Mouse (Mus musculus) fibroblast of lung, adult 2 months (primary cell): ENCODE data around the gene Ndrg3.
"Not testable (repeated sequence)": the region's sequence is repeated elsewhere in the genome, so short reads cannot be mapped to it uniquely, and the experiment has no call there.

Experiments used
- DNase-seq: peaks from one replicate; pipeline ENCODE4 v3.0.0-alpha.2; 2011; ENCODE audit warnings: low read depth

The Ndrg3 gene

GRCm38 (mm10) chr2:156935005-156935404, 56.9 kb downstream of the Ndrg3 start:
- no peak for DNase-seq

GRCm38 (mm10) chr2:156933426-156933825, 58.4 kb downstream of the Ndrg3 start:
- no peak for DNase-seq

GRCm38 (mm10) chr2:156931421-156931820, 60.4 kb downstream of the Ndrg3 start:
- DNase-seq = no peak

- DNase-seq = no peak
These were observed 61.3 kb downstream of the Ndrg3 start for GRCm38 (mm10) chr2:156930549-156930948.

GRCm38 (mm10) chr2:156929519-156930120, 62.2 kb downstream of the Ndrg3 start:
- no peak for DNase-seq

- DNase-seq = no peak
These were observed 63.2 kb downstream of the Ndrg3 start for GRCm38 (mm10) chr2:156928606-156929005.

- no peak for DNase-seq
These were observed 64.2 kb downstream of the Ndrg3 start for GRCm38 (mm10) chr2:156927663-156928062.

GRCm38 (mm10) chr2:156925611-156926010, 66.2 kb downstream of the Ndrg3 start:
- not testable (repeated sequence) for DNase-seq

GRCm38 (mm10) chr2:156925075-156925474, 66.8 kb downstream of the Ndrg3 start:
- not testable (repeated sequence) for DNase-seq

- DNase-seq = no peak
These were observed 67.5 kb downstream of the Ndrg3 start for GRCm38 (mm10) chr2:156924210-156924898.

- no peak for DNase-seq
These were observed 68.8 kb downstream of the Ndrg3 start for GRCm38 (mm10) chr2:156923057-156923456.

- DNase-seq = no peak
These were observed 72.1 kb downstream of the Ndrg3 start for GRCm38 (mm10) chr2:156919796-156920195.

- DNase-seq = not testable (repeated sequence)
These were observed 72.7 kb downstream of the Ndrg3 start for GRCm38 (mm10) chr2:156919191-156919590.

- DNase-seq = no peak
These were observed 73.3 kb downstream of the Ndrg3 start for GRCm38 (mm10) chr2:156918562-156918961.

- no peak for DNase-seq
These were observed 75.3 kb downstream of the Ndrg3 start for GRCm38 (mm10) chr2:156916419-156917125.

GRCm38 (mm10) chr2:156915559-156915958, 76.3 kb downstream of the Ndrg3 start:
- peak; percentile 20 for DNase-seq

GRCm38 (mm10) chr2:156913191-156913590, 78.7 kb downstream of the Ndrg3 start:
- DNase-seq = no peak

- not testable (repeated sequence) for DNase-seq
These were observed 85.9 kb downstream of the Ndrg3 start for GRCm38 (mm10) chr2:156905931-156906330.

GRCm38 (mm10) chr2:156904976-156905717, 86.7 kb downstream of the Ndrg3 start:
- peak; percentile 43 for DNase-seq

- no peak for DNase-seq
These were observed 88.5 kb downstream of the Ndrg3 start for GRCm38 (mm10) chr2:156903367-156903766.

- not testable (repeated sequence) for DNase-seq
These were observed 89.4 kb downstream of the Ndrg3 start for GRCm38 (mm10) chr2:156902411-156902810.

- DNase-seq = no peak
These were observed 90.0 kb downstream of the Ndrg3 start for GRCm38 (mm10) chr2:156901883-156902282.
